Mouse (Mus musculus) embryonic facial prominence, embryonic 12.5 days (tissue): ENCODE data around the gene Fam89b. TPM values are rescaled to one million over a fixed set of nuclear protein-coding genes. Genes with fewer than 3 reads are reported as not detected.

Source experiments
- ATAC-seq: fragments of 200-750 bp; cut with Nextera tagmentation; 2 replicates; pipeline ENCODE4 v1.8.0; 2017; ENCODE audit not compliant: insufficient number of reproducible peaks, insufficient read depth, low FRiP score, low TSS enrichment
- H3K27ac ChIP-seq: fragments of 300-500 bp; sonication (generic); 2 replicates; pipeline ENCODE4 v1.5.1; 2016; ENCODE audit warnings: mild to moderate bottlenecking
- H3K27me3 ChIP-seq: fragments of 300-500 bp; sonication (generic); 2 replicates; pipeline ENCODE4 v1.6.1; 2016; ENCODE audit warnings: mild to moderate bottlenecking, moderate library complexity
- H3K36me3 ChIP-seq: fragments of 300-500 bp; sonication (generic); 2 replicates; pipeline ENCODE4 v1.6.1; 2016; ENCODE audit warnings: mild to moderate bottlenecking
- H3K4me1 ChIP-seq: fragments of 300-500 bp; sonication (generic); 2 replicates; pipeline ENCODE4 v1.6.1; 2016
- H3K4me2 ChIP-seq: fragments of 300-500 bp; sonication (generic); replicated peaks from 2 replicates; pipeline ENCODE4 v1.6.1; 2016; ENCODE audit warnings: mild to moderate bottlenecking, moderate library complexity
- H3K4me3 ChIP-seq: fragments of 300-500 bp; sonication (generic); 2 replicates; pipeline ENCODE4 v1.5.1; 2016; ENCODE audit warnings: mild to moderate bottlenecking
- H3K9ac ChIP-seq: fragments of 300-500 bp; sonication (generic); 2 replicates; pipeline ENCODE4 v1.6.1; 2016; ENCODE audit warnings: mild to moderate bottlenecking, moderate library complexity
- H3K9me3 ChIP-seq: fragments of 300-500 bp; sonication (generic); 2 replicates; pipeline ENCODE4 v1.6.1; 2016; ENCODE audit warnings: mild to moderate bottlenecking, moderate library complexity
- WGBS: fragments of 180-500 bp; shearing (Covaris S2); methylation state at CpG from one replicate; pipeline ENCODE4 v1.1.7; 2016; 5-methylcytosine and 5-hydroxymethylcytosine counted together
- polyA plus RNA-seq: library from polyadenylated mRNA; unstranded; fragments of >200 nt; fragmentation: Nextera tagmentation; extraction: Ambion mirVana; gene quantifications from 2 replicates; pipeline ENCODE4 v1.2.1, GENCODE M21; 2016

Fam89b gene
- polyA plus RNA-seq, 1 experiment from 2014 or later = 143 TPM

GRCm38 (mm10) chr19:5704163-5704800 is 25.2 kb downstream of the Fam89b start, which contains the start of gene Kcnk7:
TSS of gene Kcnk7 (plus strand) at chr19:5704367.
- peak within 1 kb of the TSS; percentile 50 for H3K27ac ChIP-seq
- 80% methylated on average over 17 of the region's 17 CpGs for WGBS
- no peak for ATAC-seq
- no peak within 1 kb of the TSS for H3K4me3 ChIP-seq
- no peak within 1 kb of the TSS for H3K4me2 ChIP-seq
- no peaks in the 10 kb centered on the region for H3K27me3 ChIP-seq
- no peaks in the 10 kb centered on the region for H3K9me3 ChIP-seq
- H3K36me3 ChIP-seq = peaks cover 66% of the 10 kb centered on the region
- peak within 1 kb of the TSS; percentile 10; the same call in 1 of the 2 replicates for H3K9ac ChIP-seq
- peaks cover 9% of the 10 kb centered on the region for H3K4me1 ChIP-seq

GRCm38 (mm10) chr19:5695849-5696462 is 33.5 kb downstream of the Fam89b start:
- Histone ChIP-seq H3K27ac (no peak overlapping the region), H3K9me3 (no peaks in the 10 kb centered on the region), H3K4me3 (no peak overlapping the region), H3K4me2 (peak overlapping the region; percentile 31), H3K4me1 (peaks cover 29% of the 10 kb centered on the region), H3K9ac (no peak overlapping the region), H3K36me3 (peaks cover 89% of the 10 kb centered on the region), H3K27me3 (no peaks in the 10 kb centered on the region)
- 23% methylated on average over 41 of the region's 41 CpGs for WGBS
- no peak for ATAC-seq

GRCm38 (mm10) chr19:5693801-5694200 is 35.7 kb downstream of the Fam89b start:
- Histone ChIP-seq H3K9ac (no peak overlapping the region), H3K4me2 (peak overlapping the region; percentile 94), H3K9me3 (no peaks in the 10 kb centered on the region), H3K27ac (no peak overlapping the region), H3K36me3 (peaks cover 71% of the 10 kb centered on the region), H3K4me3 (0 out of 2 replicates have a peak overlapping the region, but pooled peaks have one; percentile 95), H3K4me1 (peaks cover 36% of the 10 kb centered on the region), H3K27me3 (no peaks in the 10 kb centered on the region)
- no peak for ATAC-seq
- WGBS = 85% methylated on average over 6 of the region's 6 CpGs

GRCm38 (mm10) chr19:5692913-5693396 is 36.5 kb downstream of the Fam89b start:
- Histone ChIP-seq H3K36me3 (peaks cover 63% of the 10 kb centered on the region), H3K9me3 (no peaks in the 10 kb centered on the region), H3K4me1 (peaks cover 37% of the 10 kb centered on the region), H3K4me3 (peak overlapping the region; percentile 95; the same call in 1 of the 2 replicates), H3K27me3 (no peaks in the 10 kb centered on the region), H3K27ac (peak overlapping the region; percentile 61), H3K4me2 (peak overlapping the region; percentile 94), H3K9ac (peak overlapping the region; percentile 95)
- WGBS = 67% methylated on average over 10 of the region's 10 CpGs
- ATAC-seq = no peak

- 34% methylated on average over 10 of the region's 10 CpGs for WGBS
- Histone ChIP-seq H3K9me3 (no peaks in the 10 kb centered on the region), H3K27me3 (no peaks in the 10 kb centered on the region), H3K4me1 (peaks cover 44% of the 10 kb centered on the region), H3K4me3 (peak overlapping the region; percentile 95), H3K4me2 (peak overlapping the region; percentile 94), H3K27ac (peak overlapping the region; percentile 61), H3K36me3 (peaks cover 56% of the 10 kb centered on the region), H3K9ac (peak overlapping the region; percentile 95)
- no peak for ATAC-seq
These were observed 37.2 kb downstream of the Fam89b start for GRCm38 (mm10) chr19:5692086-5692912.

- Histone ChIP-seq H3K9me3 (no peaks in the 10 kb centered on the region), H3K36me3 (peaks cover 49% of the 10 kb centered on the region), H3K4me2 (peak overlapping the region; percentile 94), H3K27me3 (no peaks in the 10 kb centered on the region), H3K4me3 (peak overlapping the region; percentile 95), H3K9ac (peak overlapping the region; percentile 95), H3K4me1 (peaks cover 48% of the 10 kb centered on the region), H3K27ac (peak overlapping the region; percentile 61)
- 66% methylated on average over 5 of the region's 5 CpGs for WGBS
- ATAC-seq = no peak
These were observed 37.9 kb downstream of the Fam89b start for GRCm38 (mm10) chr19:5691601-5692000.

- Histone ChIP-seq H3K4me2 (peak overlapping the region; percentile 94), H3K27me3 (no peaks in the 10 kb centered on the region), H3K4me3 (peak overlapping the region; percentile 95), H3K9me3 (no peaks in the 10 kb centered on the region), H3K27ac (peak overlapping the region; percentile 90), H3K36me3 (peaks cover 49% of the 10 kb centered on the region), H3K4me1 (peaks cover 48% of the 10 kb centered on the region), H3K9ac (peak overlapping the region; percentile 95)
- 66% methylated on average over 15 of the region's 15 CpGs for WGBS
- ATAC-seq = no peak
These were observed 39.1 kb downstream of the Fam89b start for GRCm38 (mm10) chr19:5690343-5690735.

- H3K9me3 ChIP-seq = no peaks in the 10 kb centered on the region
- peak overlapping the region; percentile 95 for H3K4me3 ChIP-seq
- peak overlapping the region; percentile 94 for H3K4me2 ChIP-seq
- 10% methylated on average over 42 of the region's 42 CpGs for WGBS
- H3K27ac ChIP-seq = peak overlapping the region; percentile 90
- H3K4me1 ChIP-seq = peaks cover 48% of the 10 kb centered on the region
- H3K27me3 ChIP-seq = no peaks in the 10 kb centered on the region
- peaks cover 49% of the 10 kb centered on the region for H3K36me3 ChIP-seq
- H3K9ac ChIP-seq = peak overlapping the region; percentile 95
- peak; percentile 47; the same call in 1 of the 2 replicates for ATAC-seq
These were observed 39.7 kb downstream of the Fam89b start for GRCm38 (mm10) chr19:5689565-5690342.

GRCm38 (mm10) chr19:5689088-5689428 is 40.4 kb downstream of the Fam89b start:
- no peaks in the 10 kb centered on the region for H3K9me3 ChIP-seq
- no peak for ATAC-seq
- peak overlapping the region; percentile 90 for H3K27ac ChIP-seq
- peaks cover 48% of the 10 kb centered on the region for H3K4me1 ChIP-seq
- H3K4me3 ChIP-seq = peak overlapping the region; percentile 95
- H3K9ac ChIP-seq = peak overlapping the region; percentile 95
- 1% methylated on average over 7 of the region's 7 CpGs for WGBS
- H3K36me3 ChIP-seq = peaks cover 55% of the 10 kb centered on the region
- H3K27me3 ChIP-seq = no peaks in the 10 kb centered on the region
- H3K4me2 ChIP-seq = peak overlapping the region; percentile 94

GRCm38 (mm10) chr19:5688200-5689087 is 41.0 kb downstream of the Fam89b start, which contains the start of the genes Map3k11 and Pcnx3:
TSS of gene Map3k11 (plus strand) at chr19:5688742.
TSS of gene Pcnx3 (minus strand) at chr19:5688908.
- H3K4me2 ChIP-seq = peak within 1 kb of the TSS; percentile 94
- no peaks in the 10 kb centered on the region for H3K9me3 ChIP-seq
- H3K9ac ChIP-seq = peak within 1 kb of the TSS; percentile 95
- ATAC-seq = peak; percentile 91
- peak within 1 kb of the TSS; percentile 95 for H3K4me3 ChIP-seq
- peaks cover 44% of the 10 kb centered on the region for H3K4me1 ChIP-seq
- H3K36me3 ChIP-seq = peaks cover 55% of the 10 kb centered on the region
- no peaks in the 10 kb centered on the region for H3K27me3 ChIP-seq
- under 1% methylated on average over 69 of the region's 69 CpGs for WGBS
- peak within 1 kb of the TSS; percentile 90 for H3K27ac ChIP-seq
